Mouse (Mus musculus) brain, embryonic 14.5 days (tissue): ENCODE measurements around the gene Arid5b. TPM values are rescaled to one million over a fixed set of nuclear protein-coding genes. Genes with fewer than 3 reads are reported as not detected.

Experiments used
- DNase-seq: peaks from one replicate; pipeline ENCODE4 v3.0.0-alpha.2; 2011; ENCODE audit warnings: low read depth
- CTCF ChIP-seq: fragments of 200-500 bp; IDR thresholded peaks from 2 replicates; pipeline ENCODE4 v1.5.1; 2012; ENCODE audit warnings: inconsistent platforms, mild to moderate bottlenecking, moderate library complexity, borderline replicate concordance; ENCODE audit not compliant: insufficient read depth, insufficient read length; ENCODE audit errors: extremely low read depth
- POLR2A ChIP-seq: fragments of 200-500 bp; IDR thresholded peaks from 2 replicates; pipeline ENCODE4 v1.6.1; 2012; ENCODE audit warnings: mild to moderate bottlenecking, inconsistent platforms, borderline replicate concordance; ENCODE audit not compliant: poor library complexity, insufficient read depth, insufficient read length, severe bottlenecking; ENCODE audit errors: extremely low read depth
- polyA plus RNA-seq: library from polyadenylated mRNA; depleted of rRNA; stranded (reverse); fragments of >200 nt; gene quantifications from 2 replicates; pipeline ENCODE4 v1.2.3, GENCODE M21; 2012

The Arid5b gene
- polyA plus RNA-seq, 1 experiment, result 11.2 TPM

GRCm38 (mm10) chr10:68240094-68240803, 38.3 kb downstream of the Arid5b start:
- TF ChIP-seq CTCF (no peak), POLR2A (no peak)
- no peak for DNase-seq

GRCm38 (mm10) chr10:68239426-68240070, 39.0 kb downstream of the Arid5b start:
- TF ChIP-seq POLR2A, result no peak
- no peak for TF ChIP-seq CTCF

GRCm38 (mm10) chr10:68238707-68239425, 39.7 kb downstream of the Arid5b start:
- peak; percentile 17 for DNase-seq
- TF ChIP-seq CTCF (no peak), POLR2A (no peak)

More at GRCm38 (mm10) chr10:68239426-68240070, 39.0 kb downstream of the Arid5b start:
- DNase-seq, result no peak

- peak; percentile 24 for DNase-seq
- TF ChIP-seq POLR2A (no peak), CTCF (no peak)
Measured at GRCm38 (mm10) chr10:68238182-68238581, 40.4 kb downstream of the Arid5b start.

- no peak for TF ChIP-seq CTCF
- TF ChIP-seq POLR2A, result no peak
- no peak for DNase-seq
Measured at GRCm38 (mm10) chr10:68236956-68237455, 41.5 kb downstream of the Arid5b start.

- no peak for DNase-seq
- TF ChIP-seq CTCF, result no peak
- TF ChIP-seq POLR2A, result no peak
Measured at GRCm38 (mm10) chr10:68231385-68232182, 47.0 kb downstream of the Arid5b start.

- TF ChIP-seq CTCF, result no peak
- no peak for TF ChIP-seq POLR2A
Measured at GRCm38 (mm10) chr10:68230653-68231384, 47.7 kb downstream of the Arid5b start.

GRCm38 (mm10) chr10:68229640-68230565, 48.6 kb downstream of the Arid5b start:
- DNase-seq, result no peak
- no peak for TF ChIP-seq CTCF
- no peak for TF ChIP-seq POLR2A

More at GRCm38 (mm10) chr10:68230653-68231384, 47.7 kb downstream of the Arid5b start:
- peak; percentile 19 for DNase-seq

- TF ChIP-seq POLR2A (no peak), CTCF (no peak)
- DNase-seq, result no peak
Measured at GRCm38 (mm10) chr10:68222676-68223075, 55.9 kb downstream of the Arid5b start.
